Mouse (Mus musculus) neural tube, embryonic 15.5 days (tissue): ENCODE measurements at regions not wholly inside any gene's neighbourhood (a gene's known extent, or its start where the extent isn't known, plus 50 kb on each side); places are given as distances from the start of the nearest gene placed in this dataset.
A peak's percentile ranks its signal among the peaks of the same experiment; 100 is the strongest.

ENCODE experiments used
- ATAC-seq: fragments of 200-750 bp; cut with Nextera tagmentation; 2 replicates; pipeline ENCODE4 v1.8.0; 2017; ENCODE audit warnings: mild to moderate bottlenecking, moderate TSS enrichment, moderate library complexity; ENCODE audit not compliant: low FRiP score
- H3K27ac ChIP-seq: fragments of 300-500 bp; sonication (generic); replicated peaks from 2 replicates; pipeline ENCODE4 v1.5.1; 2015; ENCODE audit warnings: mild to moderate bottlenecking, inconsistent platforms
- H3K27me3 ChIP-seq: fragments of 300-500 bp; sonication (generic); replicated peaks from 2 replicates; pipeline ENCODE4 v1.6.1; 2015; ENCODE audit warnings: inconsistent platforms
- H3K36me3 ChIP-seq: fragments of 300-500 bp; sonication (generic); 2 replicates; pipeline ENCODE4 v1.6.1; 2015; ENCODE audit warnings: inconsistent platforms
- H3K4me1 ChIP-seq: fragments of 300-500 bp; sonication (generic); 2 replicates; pipeline ENCODE4 v1.6.1; 2015; ENCODE audit warnings: inconsistent platforms
- H3K4me2 ChIP-seq: fragments of 300-500 bp; sonication (generic); 2 replicates; pipeline ENCODE4 v1.6.1; 2015; ENCODE audit warnings: inconsistent platforms, mild to moderate bottlenecking, moderate library complexity
- H3K4me3 ChIP-seq: fragments of 300-500 bp; sonication (generic); replicated peaks from 2 replicates; pipeline ENCODE4 v1.5.1; 2015; ENCODE audit warnings: mild to moderate bottlenecking, inconsistent platforms
- H3K9ac ChIP-seq: fragments of 300-500 bp; sonication (generic); replicated peaks from 2 replicates; pipeline ENCODE4 v1.6.1; 2015; ENCODE audit warnings: mild to moderate bottlenecking, inconsistent platforms
- H3K9me3 ChIP-seq: fragments of 300-500 bp; sonication (generic); replicated peaks from 2 replicates; pipeline ENCODE4 v1.6.1; 2016; ENCODE audit warnings: inconsistent platforms
- WGBS: fragments of 180-500 bp; shearing (Covaris S2); methylation state at CpG from one replicate; pipeline ENCODE4 v1.1.7; 2015; ENCODE audit warnings: mixed read lengths; 5-methylcytosine and 5-hydroxymethylcytosine counted together

DNA sequence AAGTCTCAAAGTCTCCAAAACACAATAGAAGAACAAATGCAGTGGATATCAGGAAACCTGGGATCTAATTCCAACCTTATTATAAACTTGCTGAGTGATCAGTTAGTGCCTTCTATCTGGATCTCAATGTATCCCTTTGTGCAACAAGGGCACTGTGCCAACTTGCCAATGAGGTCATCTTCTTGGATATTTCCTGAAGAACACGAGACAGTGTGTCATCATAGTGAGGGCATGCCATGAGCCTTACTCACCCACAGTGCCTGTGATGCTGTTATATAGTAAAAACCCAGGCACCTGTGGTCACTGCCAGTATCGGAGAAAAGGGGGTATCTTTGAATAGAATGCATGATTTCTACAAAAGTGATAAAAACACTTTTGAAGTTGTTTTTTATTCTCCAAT, 60.2 kb upstream of the Cd34 start:
- Histone ChIP-seq H3K4me1 (peaks cover 6% of the 10 kb centered on the region), H3K36me3 (no peaks in the 10 kb centered on the region), H3K9ac (no peak overlapping the region), H3K27ac (no peak overlapping the region), H3K4me3 (no peak overlapping the region), H3K27me3 (no peaks in the 10 kb centered on the region), H3K4me2 (no peak overlapping the region), H3K9me3 (no peaks in the 10 kb centered on the region)
- WGBS, result 81% methylated on average over 2 of the region's 2 CpGs
- ATAC-seq, result no peak

DNA sequence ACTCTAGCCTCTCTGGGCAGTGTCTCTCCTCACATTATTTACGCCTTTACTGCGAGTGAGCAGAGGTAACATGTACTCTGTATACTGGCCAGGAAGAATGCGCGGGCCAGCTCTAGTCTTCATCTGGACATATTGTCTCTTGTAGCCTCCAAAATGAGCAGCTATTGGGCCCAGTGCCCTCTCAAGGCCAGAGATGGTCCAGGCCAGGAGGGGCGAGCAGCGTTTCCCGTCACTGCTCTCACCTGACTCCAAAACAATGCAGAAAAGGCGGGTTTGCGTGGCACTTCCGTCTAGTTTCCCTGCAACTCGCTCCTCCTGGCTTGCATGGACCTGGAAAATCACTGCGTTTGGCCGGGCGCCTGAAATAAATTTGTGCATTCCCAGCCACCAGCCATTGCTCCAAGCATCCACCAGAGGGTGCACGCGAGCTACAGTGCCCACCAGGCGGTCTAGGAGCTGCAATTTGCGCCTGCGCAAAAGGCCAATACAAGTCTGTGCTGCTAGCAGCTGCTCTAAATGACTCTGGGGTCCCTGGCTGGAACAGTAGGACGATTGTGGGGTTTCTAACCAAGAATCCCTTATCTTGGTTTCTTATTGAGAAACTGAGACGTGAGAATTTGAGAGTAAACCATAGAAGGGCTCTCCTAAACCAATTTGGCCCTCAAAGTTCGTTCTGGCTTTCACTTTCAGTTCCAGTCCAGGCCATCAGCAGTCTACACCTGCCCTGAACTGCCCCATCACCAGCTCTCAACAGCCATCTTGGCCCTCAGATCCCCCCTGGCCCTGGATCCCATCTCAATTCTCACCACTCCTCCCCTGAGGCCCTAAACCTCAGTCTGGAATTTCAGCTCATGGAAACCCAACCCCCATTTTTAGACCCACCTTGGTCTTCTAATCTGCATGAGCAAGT, 59.0 kb upstream of the Cd34 start:
- Histone ChIP-seq H3K27ac (no peak overlapping the region), H3K9me3 (no peaks in the 10 kb centered on the region), H3K4me1 (peaks cover 6% of the 10 kb centered on the region), H3K4me3 (no peak overlapping the region; the same call in 1 of the 2 replicates), H3K4me2 (peak overlapping the region; percentile 46), H3K36me3 (no peaks in the 10 kb centered on the region), H3K27me3 (no peaks in the 10 kb centered on the region), H3K9ac (0 out of 2 replicates have a peak overlapping the region, but pooled peaks have one; percentile 7)
- peak; percentile 76 for ATAC-seq
- 23% methylated on average over 22 of the region's 22 CpGs for WGBS

DNA sequence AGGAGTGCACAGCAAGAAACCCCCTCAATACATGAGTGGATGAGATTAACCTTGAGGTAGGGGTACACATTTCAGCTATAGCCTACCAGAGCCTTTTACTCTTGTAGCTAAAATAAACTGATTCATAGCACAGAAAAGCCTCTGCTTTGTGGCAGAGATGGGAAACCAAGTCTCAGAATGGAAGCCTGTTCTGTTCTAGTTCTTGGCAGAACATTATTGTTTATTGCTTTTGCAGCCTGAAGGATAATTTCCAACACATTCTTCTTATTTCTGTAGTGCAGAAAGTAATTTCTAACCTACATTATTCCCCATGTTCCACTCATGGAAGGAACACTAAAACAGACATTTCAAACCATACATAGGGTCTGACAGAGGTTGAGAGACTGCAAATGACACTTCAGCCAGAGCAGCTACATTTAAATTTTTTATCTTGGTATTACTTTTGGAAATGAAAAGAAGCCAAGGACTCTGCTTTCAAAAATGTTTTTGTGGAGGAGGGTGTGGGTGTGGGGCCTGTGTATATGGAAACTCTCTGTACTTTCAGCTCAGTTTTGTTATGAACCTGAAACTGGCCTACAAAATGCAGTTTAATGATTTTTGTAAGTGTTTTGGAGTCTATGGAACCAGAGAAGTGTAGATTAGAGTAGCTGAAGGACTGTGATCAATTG, 56.9 kb upstream of the Cd34 start:
- Histone ChIP-seq H3K27me3 (no peaks in the 10 kb centered on the region), H3K9ac (no peak overlapping the region), H3K36me3 (no peaks in the 10 kb centered on the region), H3K4me1 (peaks cover 6% of the 10 kb centered on the region), H3K27ac (no peak overlapping the region), H3K4me2 (no peak overlapping the region), H3K9me3 (no peaks in the 10 kb centered on the region), H3K4me3 (no peak overlapping the region)
- ATAC-seq, result no peak

DNA sequence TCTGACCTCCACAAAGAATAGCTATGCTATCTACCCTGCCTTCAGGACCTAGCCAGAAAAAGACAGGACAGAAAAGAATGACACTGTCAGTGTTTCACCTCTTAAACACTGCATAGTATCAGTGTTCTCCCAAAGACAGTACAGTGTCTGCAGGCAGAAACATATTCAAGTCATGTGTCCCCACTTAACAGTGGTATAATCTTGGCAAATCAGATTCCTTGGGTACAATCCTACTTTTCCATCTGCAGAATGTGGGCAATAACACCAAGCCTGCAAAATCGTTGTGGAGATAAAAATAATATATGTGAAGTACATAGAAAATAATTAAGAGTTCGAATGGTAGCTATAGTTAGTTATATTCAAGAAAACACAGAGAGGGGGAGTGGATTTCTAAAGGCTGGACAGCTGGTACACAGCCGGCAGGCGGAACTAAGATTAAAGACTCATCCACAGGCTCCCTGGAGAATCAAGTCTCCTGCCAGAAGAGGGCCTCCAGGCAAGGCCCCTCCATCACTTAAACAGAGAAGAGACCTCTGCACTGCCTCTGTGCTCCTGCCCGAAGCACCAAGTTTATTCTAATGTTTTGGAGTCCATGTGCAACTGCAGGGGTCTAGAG, 53.4 kb upstream of the Cd34 start:
- Histone ChIP-seq H3K9me3 (no peaks in the 10 kb centered on the region), H3K27ac (no peak overlapping the region), H3K27me3 (no peaks in the 10 kb centered on the region), H3K9ac (no peak overlapping the region), H3K36me3 (no peaks in the 10 kb centered on the region), H3K4me3 (no peak overlapping the region), H3K4me1 (no peaks in the 10 kb centered on the region), H3K4me2 (no peak overlapping the region)
- ATAC-seq, result no peak
- 58% methylated on average over 5 of the region's 5 CpGs for WGBS

DNA sequence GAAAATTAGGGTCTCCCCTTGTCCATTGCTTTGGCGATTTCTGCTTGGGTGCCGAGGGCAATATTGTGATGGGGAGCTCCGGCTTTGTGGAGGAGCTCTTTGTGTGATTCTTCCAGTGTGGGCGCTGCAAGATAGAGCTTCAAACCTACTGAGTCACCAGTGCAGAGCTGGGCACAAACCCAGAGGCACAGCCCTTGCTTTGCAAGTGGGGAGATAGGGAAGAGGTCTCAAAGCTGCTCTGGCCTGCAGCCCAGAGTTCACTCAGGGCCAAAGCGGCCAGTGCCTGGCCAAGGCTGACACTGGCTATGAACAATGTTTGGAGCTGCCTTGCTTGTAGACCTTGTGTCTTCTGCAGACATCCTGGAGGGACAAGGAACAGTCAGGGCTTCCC, 52.9 kb upstream of the Cd34 start:
- Histone ChIP-seq H3K27me3 (no peaks in the 10 kb centered on the region), H3K4me1 (no peaks in the 10 kb centered on the region), H3K4me2 (no peak overlapping the region), H3K27ac (no peak overlapping the region), H3K4me3 (no peak overlapping the region), H3K36me3 (no peaks in the 10 kb centered on the region), H3K9me3 (no peaks in the 10 kb centered on the region), H3K9ac (no peak overlapping the region)
- no peak for ATAC-seq
- WGBS, result 89% methylated on average over 5 of the region's 5 CpGs
